Mouse (Mus musculus): ENCODE data around the gene Gm10837. TPM values are rescaled to one million over a fixed set of nuclear protein-coding genes. Genes with fewer than 3 reads are reported as not detected.

Gm10837 gene
- polyA plus RNA-seq, 1 experiment from 2014 or later = not detected

DNA sequence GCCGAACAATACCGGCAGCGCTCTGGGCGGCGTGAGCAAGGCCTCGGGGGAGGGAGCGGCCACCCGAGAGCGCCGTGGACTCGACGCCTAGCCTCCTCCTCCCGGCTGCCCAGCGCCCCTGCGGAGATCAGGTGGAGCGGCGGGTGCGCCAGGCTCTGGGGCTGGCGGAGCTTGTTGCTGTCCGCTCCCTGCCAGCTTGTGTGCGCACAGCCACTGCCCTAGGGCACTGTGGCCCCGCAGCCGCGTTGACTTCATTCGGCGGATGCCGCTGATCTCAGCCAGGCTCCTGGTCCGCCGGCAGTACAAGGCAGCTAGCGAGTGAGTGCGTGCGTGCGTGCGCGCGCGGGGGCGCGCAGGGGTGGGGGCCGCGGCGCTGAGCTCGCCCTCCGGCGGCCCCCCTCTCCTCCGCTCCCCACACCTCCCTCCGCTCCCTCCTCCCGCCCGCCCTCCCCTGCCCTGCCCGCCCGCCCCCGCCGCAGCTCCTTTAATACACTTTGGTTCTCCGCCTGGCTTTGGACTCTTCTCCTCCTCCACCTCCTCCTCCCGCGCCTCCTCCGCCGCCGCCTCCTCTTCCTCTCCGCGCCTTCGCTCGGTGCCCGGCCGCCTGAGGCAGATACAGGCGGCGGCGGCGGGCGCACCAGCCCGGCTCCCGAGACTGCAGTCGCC, 15.4 kb upstream of the Gm10837 start, which contains the start of gene Zic2:
Gene Zic2, plus strand, starts transcription at position 545 of the 666 bp plus-strand sequence.
- peak within 1 kb of the TSS; percentile 35; the same call in 1 of the 2 replicates for H3K9ac ChIP-seq
- peaks cover 33% of the 10 kb centered on the region for H3K4me1 ChIP-seq (replicated peaks)
- under 1% methylated on average over 47 of the region's 73 CpGs for WGBS
- H3K9me3 ChIP-seq (replicated peaks) = no peaks in the 10 kb centered on the region
- ATAC-seq (ENCODE audit: insufficient number of reproducible peaks, low FRiP score) = peak; percentile 40; the same call in 1 of the 2 replicates
- peaks cover 80% of the 10 kb centered on the region for H3K27me3 ChIP-seq (replicated peaks)
- H3K4me2 ChIP-seq = peak within 1 kb of the TSS; percentile 85
- no peaks in the 10 kb centered on the region for H3K36me3 ChIP-seq
- H3K4me3 ChIP-seq = peak within 1 kb of the TSS; percentile 54
- H3K27ac ChIP-seq (ENCODE audit: poor library complexity, severe bottlenecking) = no peak within 1 kb of the TSS

DNA sequence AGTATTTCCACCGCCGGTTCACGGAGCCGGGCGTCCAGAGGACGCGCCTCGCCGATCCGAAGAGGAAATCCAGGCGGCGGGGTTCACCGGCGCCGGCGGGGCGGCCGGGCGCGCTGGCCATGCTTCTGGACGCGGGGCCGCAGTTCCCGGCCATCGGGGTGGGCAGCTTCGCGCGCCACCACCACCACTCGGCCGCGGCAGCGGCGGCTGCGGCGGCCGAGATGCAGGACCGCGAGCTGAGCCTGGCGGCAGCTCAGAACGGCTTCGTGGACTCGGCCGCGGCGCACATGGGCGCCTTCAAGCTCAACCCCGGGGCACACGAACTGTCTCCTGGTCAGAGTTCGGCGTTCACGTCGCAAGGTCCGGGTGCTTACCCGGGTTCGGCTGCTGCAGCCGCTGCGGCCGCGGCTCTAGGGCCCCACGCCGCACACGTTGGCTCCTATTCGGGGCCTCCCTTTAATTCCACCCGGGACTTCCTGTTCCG, 14.8 kb upstream of the Gm10837 start:
- no peaks in the 10 kb centered on the region for H3K36me3 ChIP-seq
- H3K9ac ChIP-seq = peak overlapping the region; percentile 35; the same call in 1 of the 2 replicates
- ATAC-seq (ENCODE audit: insufficient number of reproducible peaks, low FRiP score) = no peak
- peak overlapping the region; percentile 85 for H3K4me2 ChIP-seq
- H3K4me3 ChIP-seq = peak overlapping the region; percentile 54
- H3K4me1 ChIP-seq (replicated peaks) = peaks cover 33% of the 10 kb centered on the region
- no peaks in the 10 kb centered on the region for H3K9me3 ChIP-seq (replicated peaks)
- no peak overlapping the region for H3K27ac ChIP-seq (ENCODE audit: poor library complexity, severe bottlenecking)
- 2% methylated on average over 65 of the region's 65 CpGs for WGBS
- peaks cover 85% of the 10 kb centered on the region for H3K27me3 ChIP-seq (replicated peaks)

DNA sequence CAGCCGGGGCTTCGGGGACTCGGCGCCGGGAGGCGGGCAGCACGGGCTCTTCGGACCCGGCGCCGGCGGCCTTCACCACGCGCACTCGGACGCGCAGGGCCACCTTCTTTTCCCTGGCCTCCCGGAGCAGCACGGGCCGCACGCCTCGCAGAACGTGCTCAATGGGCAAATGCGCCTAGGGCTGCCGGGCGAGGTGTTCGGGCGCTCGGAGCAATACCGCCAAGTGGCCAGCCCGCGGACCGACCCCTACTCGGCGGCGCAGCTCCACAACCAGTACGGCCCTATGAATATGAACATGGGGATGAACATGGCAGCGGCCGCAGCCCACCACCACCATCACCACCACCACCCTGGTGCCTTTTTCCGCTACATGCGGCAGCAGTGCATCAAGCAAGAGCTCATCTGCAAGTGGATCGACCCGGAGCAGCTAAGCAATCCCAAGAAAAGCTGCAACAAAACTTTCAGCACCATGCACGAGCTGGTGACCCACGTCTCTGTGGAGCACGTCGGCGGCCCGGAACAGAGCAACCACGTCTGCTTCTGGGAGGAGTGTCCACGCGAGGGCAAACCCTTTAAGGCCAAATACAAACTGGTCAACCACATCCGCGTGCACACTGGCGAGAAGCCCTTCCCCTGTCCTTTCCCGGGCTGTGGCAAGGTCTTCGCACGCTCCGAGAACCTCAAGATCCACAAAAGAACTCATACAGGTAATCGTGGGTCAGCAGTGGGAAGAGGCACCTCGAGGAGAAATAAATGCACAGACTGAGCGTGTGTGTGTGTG, 14.2 kb upstream of the Gm10837 start:
- WGBS = under 1% methylated on average over 62 of the region's 62 CpGs
- peak overlapping the region; percentile 85 for H3K4me2 ChIP-seq
- peak overlapping the region; percentile 54 for H3K4me3 ChIP-seq
- no peak overlapping the region for H3K27ac ChIP-seq (ENCODE audit: poor library complexity, severe bottlenecking)
- H3K9ac ChIP-seq = no peak overlapping the region
- no peak for ATAC-seq (ENCODE audit: insufficient number of reproducible peaks, low FRiP score)
- no peaks in the 10 kb centered on the region for H3K36me3 ChIP-seq
- H3K4me1 ChIP-seq (replicated peaks) = peaks cover 33% of the 10 kb centered on the region
- H3K27me3 ChIP-seq (replicated peaks) = peaks cover 85% of the 10 kb centered on the region
- no peaks in the 10 kb centered on the region for H3K9me3 ChIP-seq (replicated peaks)

DNA sequence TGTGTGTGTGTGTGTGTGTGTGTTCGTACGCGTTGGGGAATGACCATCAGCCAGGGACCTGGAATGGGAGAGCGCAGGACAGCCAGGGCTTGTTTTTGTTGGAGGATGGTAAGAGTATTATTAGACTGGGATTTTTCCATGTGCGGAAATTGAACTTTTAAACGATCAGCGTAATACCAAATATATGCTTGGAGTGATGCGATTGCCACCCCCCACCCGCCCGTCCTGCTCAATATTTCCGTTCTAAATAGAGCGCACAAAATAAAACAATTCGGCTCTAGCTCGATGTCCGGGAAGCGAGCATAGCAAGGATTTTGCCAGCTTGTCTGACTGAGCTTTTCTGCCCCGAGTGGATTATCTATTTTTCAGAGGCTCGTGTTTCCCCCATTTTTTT, 13.6 kb upstream of the Gm10837 start:
- ATAC-seq (ENCODE audit: insufficient number of reproducible peaks, low FRiP score) = no peak
- no peaks in the 10 kb centered on the region for H3K36me3 ChIP-seq
- H3K9ac ChIP-seq = no peak overlapping the region
- H3K4me1 ChIP-seq (replicated peaks) = peaks cover 33% of the 10 kb centered on the region
- H3K4me2 ChIP-seq = 0 out of 2 replicates have a peak overlapping the region, but pooled peaks have one; percentile 85
- H3K9me3 ChIP-seq (replicated peaks) = no peaks in the 10 kb centered on the region
- no peak overlapping the region for H3K4me3 ChIP-seq
- H3K27ac ChIP-seq (ENCODE audit: poor library complexity, severe bottlenecking) = no peak overlapping the region
- peaks cover 85% of the 10 kb centered on the region for H3K27me3 ChIP-seq (replicated peaks)
- 1% methylated on average over 18 of the region's 18 CpGs for WGBS

DNA sequence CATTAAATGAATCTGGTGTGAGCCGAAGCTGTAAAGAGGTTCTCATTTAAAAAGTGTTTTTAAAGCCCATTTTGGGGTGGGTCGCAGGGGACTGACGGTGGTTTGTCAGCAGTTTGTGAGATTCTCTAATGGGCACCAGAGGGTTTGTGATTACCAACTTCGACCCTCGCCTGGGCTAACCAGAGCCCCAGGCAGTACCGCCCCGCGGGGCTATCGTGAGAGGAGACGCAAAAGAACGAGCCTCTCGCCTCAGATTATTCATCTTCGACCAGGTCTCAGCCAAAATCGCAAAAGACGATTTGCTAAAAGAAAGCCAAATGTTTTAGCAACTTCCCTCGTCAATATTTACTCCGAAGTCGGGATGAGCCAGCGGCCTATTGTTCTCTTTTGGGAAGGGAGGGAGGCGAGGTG, 13.1 kb upstream of the Gm10837 start:
- Histone ChIP-seq H3K9me3 (replicated peaks) (no peaks in the 10 kb centered on the region), H3K27ac (ENCODE audit: poor library complexity, severe bottlenecking) (no peak overlapping the region), H3K4me2 (no peak overlapping the region), H3K9ac (no peak overlapping the region), H3K4me1 (replicated peaks) (peaks cover 33% of the 10 kb centered on the region), H3K4me3 (no peak overlapping the region), H3K27me3 (replicated peaks) (peaks cover 87% of the 10 kb centered on the region), H3K36me3 (no peaks in the 10 kb centered on the region)
- under 1% methylated on average over 20 of the region's 20 CpGs for WGBS
- no peak for ATAC-seq (ENCODE audit: insufficient number of reproducible peaks, low FRiP score)

DNA sequence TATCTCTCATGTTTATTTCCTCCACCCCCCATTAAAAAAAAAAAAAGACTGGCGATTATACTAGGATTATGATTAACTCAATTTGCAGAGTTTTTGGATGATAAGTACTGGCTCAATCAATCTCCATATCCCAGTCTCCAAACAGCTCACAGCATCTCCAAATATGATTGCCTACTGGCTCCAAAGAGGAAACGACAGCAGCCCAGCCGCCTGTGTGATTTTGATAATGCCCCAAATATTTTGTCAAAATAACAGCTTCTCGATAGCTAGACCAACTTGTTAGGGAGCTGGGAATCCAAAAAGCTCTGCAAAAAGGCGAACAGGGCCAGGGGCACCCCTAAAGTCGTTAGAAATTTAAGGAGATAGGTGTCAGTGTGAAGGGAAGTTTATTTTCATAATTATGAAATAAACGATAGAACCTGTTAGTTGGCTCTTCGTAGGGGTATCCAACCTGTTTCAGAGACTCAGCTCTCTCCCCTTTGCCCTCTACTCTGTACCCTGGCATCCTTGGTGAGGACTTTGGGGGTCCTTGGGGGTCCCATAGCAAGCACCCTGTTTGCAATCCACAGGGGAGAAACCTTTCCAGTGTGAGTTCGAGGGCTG, 12.3 kb upstream of the Gm10837 start:
- Histone ChIP-seq H3K9ac (no peak overlapping the region), H3K9me3 (replicated peaks) (no peaks in the 10 kb centered on the region), H3K4me3 (no peak overlapping the region), H3K4me2 (no peak overlapping the region), H3K4me1 (replicated peaks) (peaks cover 33% of the 10 kb centered on the region), H3K27me3 (replicated peaks) (peaks cover 87% of the 10 kb centered on the region), H3K36me3 (no peaks in the 10 kb centered on the region), H3K27ac (ENCODE audit: poor library complexity, severe bottlenecking) (no peak overlapping the region)
- ATAC-seq (ENCODE audit: insufficient number of reproducible peaks, low FRiP score) = no peak
- 2% methylated on average over 9 of the region's 9 CpGs for WGBS

DNA sequence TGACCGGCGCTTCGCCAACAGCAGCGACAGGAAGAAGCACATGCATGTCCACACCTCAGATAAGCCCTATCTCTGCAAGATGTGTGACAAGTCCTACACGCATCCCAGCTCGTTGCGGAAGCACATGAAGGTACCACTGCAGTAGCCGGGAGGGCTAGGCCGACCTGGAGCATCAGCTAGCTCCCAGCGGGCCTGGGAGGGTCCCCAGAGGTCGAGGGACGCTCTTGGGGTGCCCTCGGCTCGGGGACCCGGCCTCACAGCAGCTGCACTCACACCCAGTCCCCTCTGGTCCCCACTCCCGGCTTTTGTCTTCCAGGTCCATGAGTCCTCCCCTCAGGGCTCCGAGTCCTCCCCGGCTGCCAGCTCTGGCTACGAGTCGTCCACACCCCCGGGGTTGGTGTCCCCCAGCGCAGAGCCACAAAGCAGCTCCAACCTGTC, 11.8 kb upstream of the Gm10837 start:
- no peak overlapping the region for H3K27ac ChIP-seq (ENCODE audit: poor library complexity, severe bottlenecking)
- no peaks in the 10 kb centered on the region for H3K9me3 ChIP-seq (replicated peaks)
- H3K4me2 ChIP-seq = peak overlapping the region; percentile 49
- no peak for ATAC-seq (ENCODE audit: insufficient number of reproducible peaks, low FRiP score)
- peak overlapping the region; percentile 17; the same call in 1 of the 2 replicates for H3K4me3 ChIP-seq
- WGBS = 2% methylated on average over 22 of the region's 22 CpGs
- no peak overlapping the region for H3K9ac ChIP-seq
- peaks cover 87% of the 10 kb centered on the region for H3K27me3 ChIP-seq (replicated peaks)
- peaks cover 33% of the 10 kb centered on the region for H3K4me1 ChIP-seq (replicated peaks)
- no peaks in the 10 kb centered on the region for H3K36me3 ChIP-seq

DNA sequence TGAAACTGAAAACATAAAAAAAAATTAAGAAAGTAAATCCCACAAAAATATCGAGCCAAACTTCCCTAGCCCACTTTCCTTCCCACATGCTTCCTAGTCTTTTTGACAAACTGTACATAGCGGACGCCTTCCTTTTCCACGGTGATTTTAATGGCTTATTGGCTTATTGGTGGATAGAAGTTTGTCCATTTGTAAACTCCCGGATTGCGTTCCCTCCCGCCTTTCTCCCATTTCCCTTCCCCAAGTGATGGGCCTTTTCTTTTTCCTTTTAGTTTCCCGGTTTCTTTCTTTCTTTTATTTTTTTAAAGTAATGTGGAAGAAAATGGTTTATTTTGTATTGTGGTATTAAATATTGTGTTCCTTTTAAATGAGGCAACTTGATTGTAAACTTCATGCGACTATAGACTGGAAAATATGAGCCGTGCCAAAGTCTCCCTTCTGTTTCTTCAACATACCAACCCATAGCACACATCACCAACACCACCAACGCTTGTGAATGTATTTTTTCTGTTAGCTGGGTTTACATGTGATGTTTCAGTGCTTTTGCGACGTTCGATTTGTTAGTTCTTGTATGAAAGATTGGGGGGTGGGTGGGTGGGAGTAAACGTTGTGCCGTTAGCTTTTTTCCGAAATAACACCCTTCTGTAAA, 10.8 kb upstream of the Gm10837 start:
- H3K9me3 ChIP-seq (replicated peaks) = no peaks in the 10 kb centered on the region
- H3K27me3 ChIP-seq (replicated peaks) = peaks cover 87% of the 10 kb centered on the region
- H3K36me3 ChIP-seq = no peaks in the 10 kb centered on the region
- no peak overlapping the region for H3K27ac ChIP-seq (ENCODE audit: poor library complexity, severe bottlenecking)
- H3K9ac ChIP-seq = no peak overlapping the region
- ATAC-seq (ENCODE audit: insufficient number of reproducible peaks, low FRiP score) = no peak
- no peak overlapping the region for H3K4me3 ChIP-seq
- 24% methylated on average over 17 of the region's 17 CpGs for WGBS
- peaks cover 24% of the 10 kb centered on the region for H3K4me1 ChIP-seq (replicated peaks)
- H3K4me2 ChIP-seq = no peak overlapping the region

DNA sequence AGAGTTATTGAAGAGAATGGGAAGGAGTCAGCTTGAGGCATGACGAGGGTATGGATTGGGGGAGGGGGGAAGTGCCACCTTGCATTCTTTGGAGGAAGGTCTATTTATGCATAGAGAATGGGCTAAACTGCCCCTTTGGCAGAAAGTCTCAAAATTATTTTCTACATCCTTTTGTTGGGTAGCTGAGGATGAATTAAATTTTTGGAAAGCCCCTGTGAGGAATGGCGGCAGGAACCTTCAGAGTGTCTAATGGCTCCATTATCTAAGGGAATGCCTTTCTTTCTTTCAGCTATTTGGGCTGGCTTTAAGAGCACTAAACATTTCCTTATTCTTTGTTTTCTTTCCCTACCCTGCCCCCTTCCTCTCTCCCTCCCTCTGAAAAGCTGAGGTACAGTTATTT, 10.0 kb upstream of the Gm10837 start:
- no peaks in the 10 kb centered on the region for H3K36me3 ChIP-seq
- ATAC-seq (ENCODE audit: insufficient number of reproducible peaks, low FRiP score) = no peak
- H3K27ac ChIP-seq (ENCODE audit: poor library complexity, severe bottlenecking) = no peak overlapping the region
- WGBS = 7% methylated on average over 2 of the region's 2 CpGs
- no peaks in the 10 kb centered on the region for H3K9me3 ChIP-seq (replicated peaks)
- H3K4me3 ChIP-seq = no peak overlapping the region
- peaks cover 87% of the 10 kb centered on the region for H3K27me3 ChIP-seq (replicated peaks)
- H3K4me1 ChIP-seq (replicated peaks) = peaks cover 18% of the 10 kb centered on the region
- H3K4me2 ChIP-seq = no peak overlapping the region
- H3K9ac ChIP-seq = no peak overlapping the region

DNA sequence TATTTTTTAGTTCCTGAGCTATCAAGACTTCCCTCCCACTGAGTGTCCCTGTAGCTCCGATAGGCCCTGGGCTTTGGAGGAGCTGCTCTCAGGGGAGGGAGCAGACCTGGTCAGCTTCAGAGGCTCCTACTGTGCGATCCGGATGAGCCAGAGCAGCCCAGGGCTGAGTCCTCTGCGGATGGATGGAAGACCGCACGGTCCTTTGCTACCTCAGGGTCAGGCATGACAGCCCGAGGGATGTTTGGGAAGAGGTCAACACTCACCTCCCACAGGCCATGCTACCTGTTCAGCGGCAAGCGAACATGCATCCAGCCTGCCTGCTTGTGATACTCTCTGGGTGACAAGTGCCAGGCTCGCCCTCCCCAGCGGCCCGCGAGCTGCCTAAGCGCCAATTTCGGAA, 9.2 kb upstream of the Gm10837 start:
- no peak overlapping the region for H3K4me2 ChIP-seq
- H3K4me1 ChIP-seq (replicated peaks) = peaks cover 10% of the 10 kb centered on the region
- ATAC-seq (ENCODE audit: insufficient number of reproducible peaks, low FRiP score) = no peak
- H3K27me3 ChIP-seq (replicated peaks) = peaks cover 87% of the 10 kb centered on the region
- whole genome bisulfite sequencing = 4% methylated on average over 15 of the region's 15 CpGs
- no peak overlapping the region for H3K4me3 ChIP-seq
- H3K9ac ChIP-seq = no peak overlapping the region
- no peaks in the 10 kb centered on the region for H3K9me3 ChIP-seq (replicated peaks)
- H3K36me3 ChIP-seq = no peaks in the 10 kb centered on the region
- no peak overlapping the region for H3K27ac ChIP-seq (ENCODE audit: poor library complexity, severe bottlenecking)

All from heart, embryonic 12.5 days (tissue).